Mouse (Mus musculus) right cerebral cortex, postnatal 14 days (tissue): Measurements from ENCODE around the gene Traf5.

Experiments used
- DNase-seq: peaks from one replicate; pipeline ENCODE4 v3.0.0; 2022

The Traf5 gene

GRCm38 (mm10) chr1:192090689-192091567 is 1.4 kb downstream of the Traf5 start:
- no peak for DNase-seq

- no peak for DNase-seq
Observed at GRCm38 (mm10) chr1:192090281-192090680, 2.1 kb downstream of the Traf5 start.

GRCm38 (mm10) chr1:192089208-192090166 is 2.9 kb downstream of the Traf5 start:
- no peak for DNase-seq

- no peak for DNase-seq
Observed at GRCm38 (mm10) chr1:192088011-192088410, 4.3 kb downstream of the Traf5 start.

- no peak for DNase-seq
Observed at GRCm38 (mm10) chr1:192087098-192087497, 5.3 kb downstream of the Traf5 start.

- DNase-seq, result no peak
Observed at GRCm38 (mm10) chr1:192086279-192087037, 5.9 kb downstream of the Traf5 start.

GRCm38 (mm10) chr1:192085218-192085617 is 7.1 kb downstream of the Traf5 start:
- DNase-seq, result no peak

- no peak for DNase-seq
Observed at GRCm38 (mm10) chr1:192082646-192083045, 9.7 kb downstream of the Traf5 start.

- no peak for DNase-seq
Observed at GRCm38 (mm10) chr1:192081129-192081528, 11.2 kb downstream of the Traf5 start.

GRCm38 (mm10) chr1:192079121-192079520 is 13.2 kb downstream of the Traf5 start:
- no peak for DNase-seq

GRCm38 (mm10) chr1:192078406-192078805 is 14.0 kb downstream of the Traf5 start:
- no peak for DNase-seq

GRCm38 (mm10) chr1:192076796-192077535 is 15.4 kb downstream of the Traf5 start:
- no peak for DNase-seq

- DNase-seq, result no peak
Observed at GRCm38 (mm10) chr1:192076101-192076500, 16.3 kb downstream of the Traf5 start.

GRCm38 (mm10) chr1:192074824-192075223 is 17.5 kb downstream of the Traf5 start:
- DNase-seq, result no peak

GRCm38 (mm10) chr1:192072426-192072825 is 19.9 kb downstream of the Traf5 start:
- DNase-seq, result no peak

- no peak for DNase-seq
Observed at GRCm38 (mm10) chr1:192070618-192071051, 21.7 kb downstream of the Traf5 start.

GRCm38 (mm10) chr1:192069971-192070591 is 22.3 kb downstream of the Traf5 start:
- no peak for DNase-seq

- no peak for DNase-seq
Observed at GRCm38 (mm10) chr1:192068188-192068587, 24.2 kb downstream of the Traf5 start.

GRCm38 (mm10) chr1:192066956-192067355 is 25.4 kb downstream of the Traf5 start:
- no peak for DNase-seq

GRCm38 (mm10) chr1:192063209-192063946 is 29.0 kb downstream of the Traf5 start:
- no peak for DNase-seq

GRCm38 (mm10) chr1:192062682-192063081 is 29.7 kb downstream of the Traf5 start:
- no peak for DNase-seq
